Mouse (Mus musculus): Measurements from ENCODE around the gene 2310030G06Rik. TPM values are rescaled to one million over a fixed set of nuclear protein-coding genes. Genes with fewer than 3 reads are reported as not detected.

Gene 2310030G06Rik
- polyA plus RNA-seq, 1 experiment from 2014 or later = 11.4 TPM

- Histone ChIP-seq H3K9me3 (ENCODE audit: control insufficient read depth, low read length) (no peaks in the 10 kb centered on the region), H3K36me3 (ENCODE audit: control insufficient read depth, insufficient read depth, low read length) (peaks cover 29% of the 10 kb centered on the region), H3K27me3 (ENCODE audit: control insufficient read depth, insufficient read depth, low read length) (no peaks in the 10 kb centered on the region), H3K27ac (replicated peaks in 1 of 2; ENCODE audit: control insufficient read depth in 1 of 2, insufficient read depth in 1 of 2, low read depth in 2 of 2, low read length in 2 of 2) (peak overlapping the region; percentile 99 to 100), H3K4me3 (ENCODE audit: control insufficient read depth in 1 of 2, insufficient read depth in 1 of 2, low read depth in 1 of 2, low read length in 2 of 2) (peak overlapping the region; percentile 76 to 94), H3K4me2 (ENCODE audit: low read length) (peak overlapping the region; percentile 79), H3K9ac (ENCODE audit: low read length) (peak overlapping the region; percentile 97), H3K4me1 (ENCODE audit: control insufficient read depth in 2 of 2, insufficient read depth in 2 of 2, low read length in 2 of 2) (peaks cover 8 to 23% of the 10 kb centered on the region in 2 experiments)
- 19% methylated on average over 17 of the region's 17 CpGs for WGBS
- ATAC-seq (ENCODE audit: insufficient number of reproducible peaks, insufficient read depth, low FRiP score, low read depth) = peak; percentile 87
Observed at GRCm38 (mm10) chr9:50752784-50753615, 6.7 kb upstream of the 2310030G06Rik start.

GRCm38 (mm10) chr9:50752054-50752602 lies 5.8 kb upstream of the 2310030G06Rik start, which contains the start of gene Hspb2:
TSS of gene Hspb2 (minus strand) at chr9:50752354.
- Histone ChIP-seq H3K4me2 (ENCODE audit: low read length) (peak within 1 kb of the TSS; percentile 79), H3K9ac (ENCODE audit: low read length) (peak within 1 kb of the TSS; percentile 97), H3K27me3 (ENCODE audit: control insufficient read depth, insufficient read depth, low read length) (no peaks in the 10 kb centered on the region), H3K4me1 (ENCODE audit: control insufficient read depth in 2 of 2, insufficient read depth in 2 of 2, low read length in 2 of 2) (peaks cover 9 to 29% of the 10 kb centered on the region in 2 experiments), H3K9me3 (ENCODE audit: control insufficient read depth, low read length) (no peaks in the 10 kb centered on the region), H3K4me3 (ENCODE audit: control insufficient read depth in 1 of 2, insufficient read depth in 1 of 2, low read depth in 1 of 2, low read length in 2 of 2) (peak within 1 kb of the TSS; percentile 76 to 94), H3K27ac (replicated peaks in 1 of 2; ENCODE audit: control insufficient read depth in 1 of 2, insufficient read depth in 1 of 2, low read depth in 2 of 2, low read length in 2 of 2) (peak within 1 kb of the TSS; percentile 99 to 100), H3K36me3 (ENCODE audit: control insufficient read depth, insufficient read depth, low read length) (peaks cover 27% of the 10 kb centered on the region)
- ATAC-seq (ENCODE audit: insufficient number of reproducible peaks, insufficient read depth, low FRiP score, low read depth) = peak; percentile 77
- 27% methylated on average over 13 of the region's 14 CpGs for WGBS

DNA sequence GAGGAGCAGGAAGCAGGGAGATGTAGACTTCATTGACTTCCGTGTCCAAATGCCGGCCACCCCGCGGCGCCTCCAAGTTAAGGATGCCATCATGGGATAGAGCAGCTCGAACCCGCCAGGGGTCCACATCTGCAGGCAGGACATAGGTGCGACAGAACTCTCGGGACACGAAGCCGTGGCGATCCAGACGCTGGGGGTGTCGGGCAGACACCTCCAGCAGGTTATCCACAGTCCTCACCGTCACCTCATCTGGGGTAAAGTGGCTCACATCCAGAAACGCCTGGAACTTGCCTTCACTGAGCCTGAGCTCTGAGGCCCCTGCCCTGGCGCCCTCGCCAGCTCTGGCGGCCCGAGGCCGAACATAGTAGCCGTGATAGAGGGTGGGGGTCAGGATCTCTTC lies 5.0 kb upstream of the 2310030G06Rik start, which contains the start of gene Cryab:
Gene Cryab, plus strand, starts transcription at position 3 of the 400 bp plus-strand sequence.
- H3K27ac ChIP-seq (replicated peaks in 1 of 2; ENCODE audit: control insufficient read depth in 1 of 2, insufficient read depth in 1 of 2, low read depth in 2 of 2, low read length in 2 of 2) = peak within 1 kb of the TSS; percentile 99 to 100
- peak within 1 kb of the TSS; percentile 59 to 76 for H3K4me3 ChIP-seq (ENCODE audit: control insufficient read depth in 1 of 2, insufficient read depth in 1 of 2, low read depth in 1 of 2, low read length in 2 of 2)
- no peak for ATAC-seq (ENCODE audit: insufficient number of reproducible peaks, insufficient read depth, low FRiP score, low read depth)
- H3K36me3 ChIP-seq (ENCODE audit: control insufficient read depth, insufficient read depth, low read length) = peaks cover 19% of the 10 kb centered on the region
- 22% methylated on average over 22 of the region's 22 CpGs for WGBS
- H3K4me1 ChIP-seq (ENCODE audit: control insufficient read depth in 2 of 2, insufficient read depth in 2 of 2, low read length in 2 of 2) = peaks cover 13 to 37% of the 10 kb centered on the region in 2 experiments
- H3K4me2 ChIP-seq (ENCODE audit: low read length) = peak within 1 kb of the TSS; percentile 79
- no peaks in the 10 kb centered on the region for H3K9me3 ChIP-seq (ENCODE audit: control insufficient read depth, low read length)
- H3K9ac ChIP-seq (ENCODE audit: low read length) = peak within 1 kb of the TSS; percentile 88
- no peaks in the 10 kb centered on the region for H3K27me3 ChIP-seq (ENCODE audit: control insufficient read depth, insufficient read depth, low read length)

DNA sequence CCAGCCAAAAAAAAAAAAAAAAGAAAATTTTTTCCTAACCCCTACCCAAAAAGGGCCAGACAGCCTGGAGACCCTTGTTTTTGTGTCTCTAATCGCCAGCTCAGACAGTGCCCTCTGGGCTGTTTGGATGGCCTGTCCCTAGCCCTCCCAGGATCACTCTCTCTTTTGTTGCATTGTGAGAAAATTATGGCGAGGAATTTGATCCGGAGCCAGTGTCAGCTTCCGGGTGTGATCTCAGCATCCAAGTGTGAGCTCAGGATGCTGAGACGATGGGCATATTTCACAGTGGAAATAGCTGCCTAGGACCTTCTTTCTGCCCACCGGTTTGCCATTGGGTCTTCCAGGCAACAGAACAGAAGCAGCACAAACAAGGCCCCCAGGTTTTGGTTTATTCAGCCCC lies 4.4 kb upstream of the 2310030G06Rik start:
- Histone ChIP-seq H3K4me1 (ENCODE audit: control insufficient read depth in 2 of 2, insufficient read depth in 2 of 2, low read length in 2 of 2) (peaks cover 16 to 43% of the 10 kb centered on the region in 2 experiments), H3K27ac (replicated peaks in 1 of 2; ENCODE audit: control insufficient read depth in 1 of 2, insufficient read depth in 1 of 2, low read depth in 2 of 2, low read length in 2 of 2) (peak overlapping the region; percentile 99 to 100), H3K4me3 (ENCODE audit: control insufficient read depth in 1 of 2, insufficient read depth in 1 of 2, low read depth in 1 of 2, low read length in 2 of 2) (peak overlapping the region; percentile 59 to 76), H3K9me3 (ENCODE audit: control insufficient read depth, low read length) (no peaks in the 10 kb centered on the region), H3K9ac (ENCODE audit: low read length) (peak overlapping the region; percentile 88), H3K4me2 (ENCODE audit: low read length) (peak overlapping the region; percentile 79), H3K36me3 (ENCODE audit: control insufficient read depth, insufficient read depth, low read length) (peaks cover 13% of the 10 kb centered on the region), H3K27me3 (ENCODE audit: control insufficient read depth, insufficient read depth, low read length) (0 out of 2 replicates have a peak, but pooled peaks cover 2% of the 10 kb centered on the region)
- ATAC-seq (ENCODE audit: insufficient number of reproducible peaks, insufficient read depth, low FRiP score, low read depth) = no peak
- WGBS = 35% methylated on average over 6 of the region's 6 CpGs

DNA sequence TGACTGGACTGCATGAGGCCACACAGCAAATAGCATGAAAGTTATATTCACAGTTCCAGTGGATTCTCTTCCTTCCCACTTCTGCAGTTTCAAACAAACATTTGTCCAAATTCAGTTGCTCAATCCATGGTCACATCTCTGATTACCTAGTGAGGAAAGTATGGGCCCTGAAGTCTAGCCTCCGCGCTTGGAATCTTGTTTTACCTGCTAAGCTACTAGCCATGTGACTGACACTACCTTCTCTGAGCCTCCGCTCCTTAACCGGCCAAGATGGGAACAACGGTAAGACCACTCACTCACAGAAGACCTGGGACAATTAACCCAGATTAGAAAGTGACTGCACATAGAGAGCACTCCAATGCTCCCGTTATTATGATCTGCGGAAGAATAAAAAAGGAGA lies 530 bp downstream of the 2310030G06Rik start:
- ATAC-seq (ENCODE audit: insufficient number of reproducible peaks, insufficient read depth, low FRiP score, low read depth) = no peak
- Histone ChIP-seq H3K27ac (replicated peaks in 1 of 2; ENCODE audit: control insufficient read depth in 1 of 2, insufficient read depth in 1 of 2, low read depth in 2 of 2, low read length in 2 of 2) (peak overlapping the region; percentile 86), H3K4me1 (ENCODE audit: control insufficient read depth in 2 of 2, insufficient read depth in 2 of 2, low read length in 2 of 2) (peaks cover 8 to 34% of the 10 kb centered on the region in 2 experiments), H3K9me3 (ENCODE audit: control insufficient read depth, low read length) (no peaks in the 10 kb centered on the region), H3K4me2 (ENCODE audit: low read length) (peak overlapping the region; percentile 83), H3K9ac (ENCODE audit: low read length) (peak overlapping the region; percentile 80), H3K27me3 (ENCODE audit: control insufficient read depth, insufficient read depth, low read length) (0 out of 2 replicates have a peak, but pooled peaks cover 2% of the 10 kb centered on the region), H3K4me3 (ENCODE audit: control insufficient read depth in 1 of 2, insufficient read depth in 1 of 2, low read depth in 1 of 2, low read length in 2 of 2) (peak overlapping the region; percentile 53 to 66), H3K36me3 (ENCODE audit: control insufficient read depth, insufficient read depth, low read length) (no peaks in the 10 kb centered on the region)
- WGBS = 19% methylated on average over 7 of the region's 7 CpGs

DNA sequence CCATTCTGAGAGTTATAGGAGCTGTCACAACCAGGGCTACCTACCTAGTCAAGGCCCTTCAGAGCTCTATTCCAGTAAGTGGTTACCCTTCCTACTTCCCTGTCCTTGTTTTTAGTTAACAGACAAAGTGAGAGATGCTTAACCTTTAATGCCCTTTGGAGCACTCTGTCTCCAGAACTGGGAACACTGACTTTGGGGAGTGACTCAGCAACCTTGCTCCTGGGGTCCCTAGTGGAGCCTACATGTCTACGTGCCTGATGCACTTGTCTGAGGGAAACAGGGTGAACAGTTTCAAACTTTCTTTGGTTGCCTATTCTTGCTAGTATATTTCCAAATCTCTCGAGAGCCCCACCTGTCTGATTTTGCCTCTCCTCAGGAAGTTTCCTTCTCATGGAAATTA lies 3.6 kb downstream of the 2310030G06Rik start:
- H3K4me1 ChIP-seq (ENCODE audit: control insufficient read depth in 2 of 2, insufficient read depth in 2 of 2, low read length in 2 of 2) = peaks cover 8 to 38% of the 10 kb centered on the region in 2 experiments; a peak in 3 of 4 replicates
- H3K27ac ChIP-seq (replicated peaks in 1 of 2; ENCODE audit: control insufficient read depth in 1 of 2, insufficient read depth in 1 of 2, low read depth in 2 of 2, low read length in 2 of 2) = 0 out of 4 replicates have a peak overlapping the region, but pooled peaks of 1 of the 2 experiments have one; percentile 9
- WGBS = 56% methylated on average over 2 of the region's 2 CpGs

DNA sequence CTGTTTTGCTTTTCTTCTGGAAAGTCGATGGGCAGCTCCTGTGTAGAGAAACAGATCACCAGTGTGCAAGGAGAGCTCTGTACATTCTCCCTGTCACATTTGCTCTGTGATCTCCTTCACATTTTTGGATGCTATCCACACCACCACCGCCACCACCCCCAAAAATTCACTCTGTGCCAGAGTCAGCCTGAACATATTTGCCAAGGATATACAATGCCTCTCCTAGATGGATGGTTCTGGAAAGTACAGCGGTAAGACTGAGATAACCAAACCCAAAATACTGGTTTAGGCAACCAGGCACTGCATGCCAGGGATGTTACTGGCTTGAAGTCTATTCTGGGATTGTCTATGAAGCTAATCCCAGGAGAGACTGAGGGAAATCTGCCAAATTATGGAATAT lies 4.1 kb downstream of the 2310030G06Rik start:
- H3K27ac ChIP-seq (replicated peaks in 1 of 2; ENCODE audit: control insufficient read depth in 1 of 2, insufficient read depth in 1 of 2, low read depth in 2 of 2, low read length in 2 of 2) = 0 out of 4 replicates have a peak overlapping the region, but pooled peaks of 1 of the 2 experiments have one; percentile 9
- 0 out of 2 replicates have a peak, but pooled peaks cover 2% of the 10 kb centered on the region for H3K27me3 ChIP-seq (ENCODE audit: control insufficient read depth, insufficient read depth, low read length)
- H3K9ac ChIP-seq (ENCODE audit: low read length) = no peak overlapping the region
- H3K36me3 ChIP-seq (ENCODE audit: control insufficient read depth, insufficient read depth, low read length) = no peaks in the 10 kb centered on the region
- no peak overlapping the region for H3K4me2 ChIP-seq (ENCODE audit: low read length)
- peaks cover 8 to 34% of the 10 kb centered on the region in 2 experiments; a peak in 3 of 4 replicates for H3K4me1 ChIP-seq (ENCODE audit: control insufficient read depth in 2 of 2, insufficient read depth in 2 of 2, low read length in 2 of 2)
- 70% methylated on average over 3 of the region's 3 CpGs for WGBS
- ATAC-seq (ENCODE audit: insufficient number of reproducible peaks, insufficient read depth, low FRiP score, low read depth) = no peak
- H3K9me3 ChIP-seq (ENCODE audit: control insufficient read depth, low read length) = no peaks in the 10 kb centered on the region
- no peak overlapping the region for H3K4me3 ChIP-seq (ENCODE audit: control insufficient read depth in 1 of 2, insufficient read depth in 1 of 2, low read depth in 1 of 2, low read length in 2 of 2)

More for the DNA sequence above, 3.6 kb downstream of the 2310030G06Rik start:
- Histone ChIP-seq H3K9ac (ENCODE audit: low read length) (no peak overlapping the region), H3K4me2 (ENCODE audit: low read length) (no peak overlapping the region), H3K9me3 (ENCODE audit: control insufficient read depth, low read length) (no peaks in the 10 kb centered on the region), H3K27me3 (ENCODE audit: control insufficient read depth, insufficient read depth, low read length) (0 out of 2 replicates have a peak, but pooled peaks cover 2% of the 10 kb centered on the region), H3K4me3 (ENCODE audit: control insufficient read depth in 1 of 2, insufficient read depth in 1 of 2, low read depth in 1 of 2, low read length in 2 of 2) (no peak overlapping the region), H3K36me3 (ENCODE audit: control insufficient read depth, insufficient read depth, low read length) (no peaks in the 10 kb centered on the region)
- no peak for ATAC-seq (ENCODE audit: insufficient number of reproducible peaks, insufficient read depth, low FRiP score, low read depth)

Measured in heart, embryonic 14.5 days (tissue).